Mouse (Mus musculus): ENCODE measurements around the gene Rag1.

Rag1 gene

DNA sequence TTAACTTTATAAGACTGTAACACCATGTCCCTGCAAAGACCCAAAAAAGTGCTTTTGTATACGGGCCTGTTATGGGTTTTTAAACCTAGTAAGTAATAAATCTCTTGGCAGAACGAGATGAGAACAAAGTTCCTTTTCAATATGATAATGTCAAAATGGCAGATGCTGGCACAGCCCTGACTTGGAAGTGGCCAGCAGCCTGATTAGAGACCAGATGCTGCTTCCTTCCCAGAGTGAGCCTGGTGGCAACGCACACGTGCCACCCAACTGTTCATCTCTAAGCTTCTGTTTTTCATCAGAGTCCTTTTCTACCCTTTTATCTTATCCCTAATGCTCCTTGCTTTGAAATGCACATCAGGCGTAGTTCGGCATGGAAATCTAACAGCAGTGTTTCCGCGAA lies 57.9 kb downstream of the Rag1 start:
- DNase-seq (ENCODE audit: low spot score), result no peak
